Comparison of ENCODE assay signal across 16 mouse cellular contexts in the genomic region with DNA sequence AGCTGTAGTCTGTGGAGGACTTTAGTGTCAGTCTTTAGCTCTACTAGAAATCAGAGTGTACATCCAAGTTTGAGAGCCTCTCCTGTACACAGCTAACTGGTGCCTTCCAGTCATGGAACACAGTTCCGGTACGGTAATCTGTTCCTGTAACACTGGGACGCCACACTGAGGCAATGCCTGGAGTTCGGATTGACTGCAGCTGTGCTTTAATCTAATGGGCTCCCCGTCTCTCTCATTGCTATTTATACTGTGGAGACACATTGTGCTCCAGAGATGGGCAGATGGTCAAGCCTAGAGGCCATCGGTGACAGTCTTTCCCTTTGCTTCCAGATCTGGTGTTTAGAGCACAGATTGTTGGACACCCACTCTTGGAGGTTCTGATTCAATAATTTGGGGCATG.
A peak's percentile ranks its signal among the peaks of the same experiment; 100 is the strongest.
DNase-seq lines count a peak whose midpoint lies in the region; ATAC-seq lines count a peak whose summit lies in the region.
"Had no signal": no experiment of that assay in that cellular context is flagged by ENCODE, and none has a peak within 500 bp of the region (broad histone marks: within the 10 kb centered on the region; RNA-seq: fewer than 3 reads in every experiment).

No protein-coding gene starts in this region.

- intact Hi-C loops in left cerebral cortex, postnatal 10 days (cut with DNase I): no loop called here

- 54% methylated on average over 6 of the region's 6 CpGs for WGBS in hindbrain, embryonic 13.5 days
- WGBS in hindbrain, embryonic 10.5 days: 87% methylated on average over 6 of the region's 6 CpGs
- WGBS in neural tube, embryonic 12.5 days: 63% methylated on average over 6 of the region's 6 CpGs

- no peak overlapping the region for H3K4me3 ChIP-seq in hindbrain, embryonic 13.5 days
- H3K4me3 ChIP-seq in hindbrain, embryonic 10.5 days: no peak overlapping the region
- no peak overlapping the region for H3K4me3 ChIP-seq in neural tube, embryonic 12.5 days
- H3K4me3 ChIP-seq: erythroblast, embryonic 14.5 days; heart, embryonic 13.5 days; myocyte had no signal

- H3K4me1 ChIP-seq in hindbrain, embryonic 13.5 days (replicated peaks): peaks cover 33% of the 10 kb centered on the region
- peaks cover 11% of the 10 kb centered on the region; the same call in 1 of the 2 replicates for H3K4me1 ChIP-seq in hindbrain, embryonic 10.5 days (replicated peaks)
- H3K4me1 ChIP-seq in neural tube, embryonic 12.5 days: peaks cover 14% of the 10 kb centered on the region; the same call in 1 of the 2 replicates

- no peak for ATAC-seq in hindbrain, embryonic 13.5 days (ENCODE audit: low FRiP score)
- ATAC-seq in neural tube, embryonic 12.5 days (ENCODE audit: low FRiP score, low read depth): peak; percentile 33; the same call in 1 of the 2 replicates
- ATAC-seq in CD4-positive, CD25-positive, alpha-beta regulatory T cell, adult 4 months: no peak
- ATAC-seq: activated CD4-positive, CD25-positive, alpha-beta regulatory T cell, adult 4 months; intestine, postnatal 0 days had no signal

- no peak overlapping the region for H3K9ac ChIP-seq in hindbrain, embryonic 13.5 days
- H3K9ac ChIP-seq in neural tube, embryonic 12.5 days: no peak overlapping the region
- H3K9ac ChIP-seq: heart, embryonic 13.5 days; lung, embryonic 14.5 days had no signal

- H3K9me3 ChIP-seq in hindbrain, embryonic 13.5 days: no peaks in the 10 kb centered on the region
- H3K9me3 ChIP-seq in hindbrain, embryonic 10.5 days: no peaks in the 10 kb centered on the region
- no peaks in the 10 kb centered on the region for H3K9me3 ChIP-seq in neural tube, embryonic 12.5 days
- H3K9me3 ChIP-seq: heart, embryonic 13.5 days had no signal

- no peak for DNase-seq in hindbrain, embryonic 10.5 days (ENCODE audit: low spot score)
- DNase-seq in neural tube, embryonic 10.5 days (ENCODE audit: extremely low spot score, low spot score): no peak
- DNase-seq in cerebellum, postnatal 36 days: peak; percentile 54 to 68
- DNase-seq in skeletal muscle tissue, adult 2 months (ENCODE audit: low read depth, low spot score): peak; percentile 57
- no peak for DNase-seq in left cerebral cortex, postnatal 10 days (ENCODE audit: extremely low spot score in 1 of 2, low spot score in 2 of 2)
- DNase-seq: embryo, embryonic 11 days; left cerebral cortex, postnatal 4 days; lung, embryonic 14.5 days had no signal

- 0 out of 2 replicates have a peak overlapping the region, but pooled peaks have one; percentile 14 for H3K27ac ChIP-seq in hindbrain, embryonic 13.5 days
- no peak overlapping the region for H3K27ac ChIP-seq in hindbrain, embryonic 10.5 days
- no peak overlapping the region for H3K27ac ChIP-seq in neural tube, embryonic 12.5 days
- H3K27ac ChIP-seq: heart, embryonic 13.5 days had no signal

- no peak overlapping the region for H3K4me2 ChIP-seq in hindbrain, embryonic 13.5 days
- H3K4me2 ChIP-seq in neural tube, embryonic 12.5 days (replicated peaks): no peak overlapping the region
- H3K4me2 ChIP-seq: heart, embryonic 13.5 days; lung, embryonic 14.5 days had no signal

- H3K36me3 ChIP-seq in hindbrain, embryonic 13.5 days: no peaks in the 10 kb centered on the region
- no peaks in the 10 kb centered on the region for H3K36me3 ChIP-seq in hindbrain, embryonic 10.5 days
- no peaks in the 10 kb centered on the region for H3K36me3 ChIP-seq in neural tube, embryonic 12.5 days
- H3K36me3 ChIP-seq: heart, embryonic 13.5 days had no signal

- H3K27me3 ChIP-seq in hindbrain, embryonic 13.5 days: no peaks in the 10 kb centered on the region
- no peaks in the 10 kb centered on the region for H3K27me3 ChIP-seq in hindbrain, embryonic 10.5 days (ENCODE audit: insufficient read depth, poor library complexity, severe bottlenecking)
- no peaks in the 10 kb centered on the region for H3K27me3 ChIP-seq in neural tube, embryonic 12.5 days (replicated peaks)
- H3K27me3 ChIP-seq: heart, embryonic 13.5 days had no signal

Comparison
In these comparisons a context has a peak if more than half of its experiments do, and no peak if none do; other contexts are left out.
1. DNase-seq: peak in cerebellum, postnatal 36 days (2 of 2) and skeletal muscle tissue, adult 2 months (single experiment); none in hindbrain, embryonic 10.5 days (single experiment), neural tube, embryonic 10.5 days (single experiment) and left cerebral cortex, postnatal 10 days (0 of 2).